Mouse (Mus musculus) intestine, embryonic 15.5 days (tissue): ENCODE results near the gene Acsm5. TPM values are rescaled to one million over a fixed set of nuclear protein-coding genes. Genes with fewer than 3 reads are reported as not detected.
A peak's percentile ranks its signal among the peaks of the same experiment; 100 is the strongest.

Source experiments
- ATAC-seq: fragments of 200-750 bp; cut with Nextera tagmentation; 2 replicates; pipeline ENCODE4 v1.8.0; 2017; ENCODE audit warnings: moderate TSS enrichment, moderate library complexity
- H3K27ac ChIP-seq: fragments of 300-500 bp; sonication (generic); 2 replicates; pipeline ENCODE4 v1.5.1; 2015; ENCODE audit warnings: mild to moderate bottlenecking, inconsistent platforms
- H3K27me3 ChIP-seq: fragments of 300-500 bp; sonication (generic); replicated peaks from 2 replicates; pipeline ENCODE4 v1.6.1; 2015; ENCODE audit warnings: inconsistent platforms
- H3K36me3 ChIP-seq: fragments of 300-500 bp; sonication (generic); 2 replicates; pipeline ENCODE4 v1.6.1; 2015; ENCODE audit warnings: inconsistent platforms
- H3K4me1 ChIP-seq: fragments of 300-500 bp; sonication (generic); replicated peaks from 2 replicates; pipeline ENCODE4 v1.6.1; 2015; ENCODE audit warnings: inconsistent platforms
- H3K4me2 ChIP-seq: fragments of 300-500 bp; sonication (generic); replicated peaks from 2 replicates; pipeline ENCODE4 v1.6.1; 2015; ENCODE audit warnings: mild to moderate bottlenecking, inconsistent platforms
- H3K4me3 ChIP-seq: fragments of 300-500 bp; sonication (generic); replicated peaks from 2 replicates; pipeline ENCODE4 v1.5.1; 2015; ENCODE audit warnings: inconsistent platforms
- H3K9ac ChIP-seq: fragments of 300-500 bp; sonication (generic); 2 replicates; pipeline ENCODE4 v1.6.1; 2015; ENCODE audit warnings: inconsistent platforms
- H3K9me3 ChIP-seq: fragments of 300-500 bp; sonication (generic); 2 replicates; pipeline ENCODE4 v1.6.1; 2016; ENCODE audit warnings: inconsistent platforms
- WGBS: fragments of 180-500 bp; shearing (Covaris S2); methylation state at CpG from one replicate; pipeline ENCODE4 v1.1.7; 2015; 5-methylcytosine and 5-hydroxymethylcytosine counted together
- polyA plus RNA-seq: library from polyadenylated mRNA; unstranded; fragments of >200 nt; fragmentation: Nextera tagmentation; extraction: Ambion mirVana; gene quantifications from 2 replicates; pipeline ENCODE4 v1.2.1, GENCODE M21; 2015

The Acsm5 gene
- polyA plus RNA-seq, result not detected in 2 replicates

DNA sequence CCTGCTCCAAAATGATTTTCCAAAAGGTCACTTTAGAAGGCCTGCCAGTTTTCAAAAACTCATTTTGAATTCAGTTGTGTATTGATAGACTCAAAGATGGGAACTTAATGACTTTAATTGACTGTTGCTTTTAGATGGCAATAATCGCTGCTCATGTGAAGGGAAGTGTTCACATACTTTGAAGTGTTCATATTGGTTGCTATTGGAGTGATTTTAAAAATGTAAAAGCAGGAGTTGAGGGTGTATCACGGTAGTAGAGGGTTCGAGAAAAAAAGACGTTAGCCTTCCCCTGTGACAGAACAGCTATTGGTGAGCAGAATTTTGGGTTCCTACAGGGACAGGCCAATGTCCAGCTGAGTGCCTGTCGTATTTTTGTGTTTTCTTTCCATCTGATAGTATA lies at the start of gene Acsm5:
Gene Acsm5 (plus strand): TSS at position 301 of the 400 bp plus-strand sequence.
- Histone ChIP-seq H3K36me3 (no peaks in the 10 kb centered on the region), H3K9ac (no peak within 1 kb of the TSS), H3K9me3 (no peaks in the 10 kb centered on the region), H3K27ac (no peak within 1 kb of the TSS), H3K4me1 (no peaks in the 10 kb centered on the region), H3K4me2 (no peak within 1 kb of the TSS), H3K4me3 (no peak within 1 kb of the TSS), H3K27me3 (no peaks in the 10 kb centered on the region)
- no peak for ATAC-seq
- 72% methylated on average over 5 of the region's 5 CpGs for WGBS

DNA sequence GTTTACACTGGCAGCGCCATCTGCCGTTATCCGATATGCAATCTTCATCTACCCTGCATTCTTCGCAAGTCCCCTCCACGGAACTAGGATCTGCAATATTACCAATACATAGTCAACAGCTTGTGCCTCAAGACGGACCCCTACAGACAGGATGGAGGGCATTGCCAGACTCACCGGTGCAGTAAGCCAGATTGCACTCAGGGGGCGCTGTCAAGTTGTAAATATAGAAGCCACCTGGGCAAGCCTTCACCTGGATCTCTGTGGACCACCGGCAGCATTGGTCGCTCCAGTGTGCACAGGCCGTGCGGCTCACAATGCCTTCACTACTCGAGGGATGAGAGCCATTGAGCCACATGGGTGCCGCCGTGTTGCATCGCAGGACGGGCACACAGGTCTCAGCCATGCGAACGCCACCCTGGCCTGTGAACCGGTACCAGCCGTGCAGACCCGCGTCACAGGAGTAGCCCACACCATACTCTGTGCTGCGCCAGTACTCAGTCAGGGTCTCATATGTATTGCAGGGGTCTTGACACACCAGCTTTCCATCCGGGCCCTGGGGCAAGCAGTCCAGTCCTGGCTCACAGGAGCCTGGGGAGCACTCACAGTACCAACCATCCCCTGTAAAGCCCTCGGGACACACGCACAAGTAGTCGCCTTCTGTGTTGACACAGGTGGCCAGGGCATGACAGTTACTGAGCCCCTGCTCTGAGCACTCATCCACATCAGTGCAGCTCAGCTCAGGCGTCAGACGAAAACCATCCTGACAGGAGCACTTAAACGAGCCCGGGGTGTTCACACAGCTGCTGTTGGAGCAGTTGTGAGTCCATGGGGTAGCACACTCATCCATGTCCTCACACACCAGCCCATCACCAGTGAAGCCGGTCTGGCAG lies 42.5 kb upstream of the Acsm5 start:
- 68% methylated on average over 33 of the region's 33 CpGs for WGBS
- Histone ChIP-seq H3K9me3 (no peaks in the 10 kb centered on the region), H3K27me3 (no peaks in the 10 kb centered on the region), H3K4me2 (no peak overlapping the region), H3K27ac (no peak overlapping the region), H3K4me3 (no peak overlapping the region), H3K36me3 (no peaks in the 10 kb centered on the region), H3K4me1 (no peaks in the 10 kb centered on the region), H3K9ac (no peak overlapping the region)
- ATAC-seq, result no peak

DNA sequence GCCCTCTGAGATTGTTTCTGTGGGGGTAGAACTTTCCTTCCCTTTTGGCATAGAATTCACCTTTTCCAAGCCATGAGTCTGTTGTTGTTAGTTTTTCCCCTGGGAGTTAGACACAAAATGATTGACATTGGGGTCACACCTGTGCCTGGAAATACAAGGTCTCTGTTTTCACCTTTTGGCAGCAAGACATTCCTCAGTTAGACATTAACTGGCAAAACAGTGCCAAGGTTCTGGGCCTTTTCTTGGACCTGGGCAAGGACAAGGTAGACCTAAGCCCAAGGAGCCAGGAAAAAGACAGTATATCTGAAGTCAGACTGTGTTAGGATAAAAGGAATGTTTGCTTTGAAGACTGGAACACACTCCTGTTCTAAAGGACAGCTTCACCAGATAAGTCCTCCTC lies 40.0 kb upstream of the Acsm5 start, which contains the start of gene Umod:
Gene Umod (minus strand): TSS at position 27 of the 400 bp plus-strand sequence.
- Histone ChIP-seq H3K9me3 (no peaks in the 10 kb centered on the region), H3K4me3 (no peak within 1 kb of the TSS), H3K27me3 (no peaks in the 10 kb centered on the region), H3K9ac (no peak within 1 kb of the TSS), H3K4me1 (no peaks in the 10 kb centered on the region), H3K27ac (no peak within 1 kb of the TSS), H3K36me3 (no peaks in the 10 kb centered on the region), H3K4me2 (no peak within 1 kb of the TSS)
- no peak for ATAC-seq

DNA sequence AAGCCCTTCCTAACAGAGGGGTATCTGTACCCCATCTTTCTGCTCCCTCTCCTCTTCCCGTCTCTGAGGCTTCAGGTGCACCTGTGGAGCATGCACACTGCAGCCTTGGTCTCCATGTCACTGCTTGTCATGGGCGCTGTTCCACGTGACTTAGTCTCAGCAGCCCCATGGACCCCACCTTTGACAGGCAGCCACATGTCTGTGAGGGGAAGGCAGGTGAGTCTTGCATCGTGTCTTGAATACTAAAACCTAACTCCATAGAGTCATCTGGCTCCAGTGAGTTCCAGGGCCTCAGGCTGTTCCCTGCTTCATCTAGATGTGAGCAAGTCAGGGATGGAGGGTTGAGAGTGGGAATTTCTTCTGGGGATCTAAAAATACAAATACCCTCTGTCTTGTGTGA lies 35.1 kb upstream of the Acsm5 start:
- no peak overlapping the region for H3K4me3 ChIP-seq
- H3K4me1 ChIP-seq, result no peaks in the 10 kb centered on the region
- no peak overlapping the region for H3K27ac ChIP-seq
- 90% methylated on average over 4 of the region's 4 CpGs for WGBS
- H3K4me2 ChIP-seq, result no peak overlapping the region
- H3K27me3 ChIP-seq, result no peaks in the 10 kb centered on the region
- no peak overlapping the region for H3K9ac ChIP-seq
- no peaks in the 10 kb centered on the region for H3K9me3 ChIP-seq
- H3K36me3 ChIP-seq, result no peaks in the 10 kb centered on the region
- ATAC-seq, result no peak

DNA sequence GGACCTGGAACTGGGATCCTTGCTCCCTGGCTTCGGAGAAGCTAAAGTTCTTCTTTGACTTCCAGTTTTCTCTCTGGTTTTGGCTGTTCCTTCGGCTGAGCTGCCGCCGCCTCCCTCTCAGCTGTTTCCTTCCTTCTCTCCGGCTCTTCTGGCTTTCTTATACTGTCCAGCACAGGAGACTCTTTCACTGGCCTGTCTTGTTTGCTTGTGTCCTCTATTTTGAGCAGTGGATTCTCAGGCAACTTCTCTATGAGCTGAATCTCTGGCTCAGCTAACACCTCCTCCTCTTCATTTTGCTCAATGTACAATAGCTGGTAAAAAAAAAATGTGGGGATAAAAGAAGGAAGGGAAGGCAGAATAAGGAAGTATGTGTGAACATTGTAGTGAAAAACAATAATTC lies 32.6 kb upstream of the Acsm5 start:
- no peak for ATAC-seq
- Histone ChIP-seq H3K4me1 (no peaks in the 10 kb centered on the region), H3K9me3 (no peaks in the 10 kb centered on the region), H3K27me3 (no peaks in the 10 kb centered on the region), H3K36me3 (no peaks in the 10 kb centered on the region), H3K9ac (no peak overlapping the region), H3K4me3 (no peak overlapping the region), H3K4me2 (no peak overlapping the region), H3K27ac (no peak overlapping the region)
- WGBS, result 88% methylated on average over 5 of the region's 5 CpGs

DNA sequence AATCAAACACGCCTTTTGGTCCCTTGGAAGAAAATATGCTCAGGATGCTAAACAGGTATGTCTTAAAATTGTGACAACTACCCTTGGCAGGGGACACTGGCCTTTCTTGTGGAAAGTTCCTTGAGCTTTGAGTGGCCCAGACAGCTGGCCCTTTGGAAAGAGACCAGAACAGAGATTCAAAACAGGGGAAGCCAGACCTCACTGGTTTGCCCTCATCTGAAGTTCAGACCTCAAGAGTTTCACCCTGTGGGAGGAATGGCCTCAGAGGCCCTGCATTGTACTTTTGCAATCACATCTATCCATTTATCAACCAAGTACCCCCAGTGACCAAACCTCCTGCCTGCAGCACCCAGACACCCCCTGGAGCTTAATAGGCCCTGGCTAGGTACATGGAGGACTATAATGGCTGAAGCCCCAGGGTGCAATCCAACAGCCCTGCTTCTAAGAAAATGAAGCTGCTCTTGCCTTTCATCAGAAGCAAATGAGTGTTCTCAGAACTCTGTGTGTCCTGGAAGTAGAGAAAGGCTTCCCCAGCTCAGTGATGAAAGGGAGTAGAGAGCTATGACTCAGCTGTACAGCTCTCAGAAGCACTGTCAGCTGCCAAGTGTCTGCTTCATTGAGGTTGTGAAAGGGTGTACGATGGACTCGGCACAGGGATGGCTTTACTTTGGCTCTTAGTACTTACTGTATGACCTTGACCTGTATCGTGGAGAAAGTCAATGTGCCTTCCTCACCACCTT lies 29.1 kb upstream of the Acsm5 start:
- Histone ChIP-seq H3K4me2 (no peak overlapping the region), H3K27me3 (no peaks in the 10 kb centered on the region), H3K4me3 (no peak overlapping the region), H3K36me3 (no peaks in the 10 kb centered on the region), H3K9me3 (no peaks in the 10 kb centered on the region), H3K4me1 (no peaks in the 10 kb centered on the region), H3K9ac (no peak overlapping the region), H3K27ac (no peak overlapping the region)
- ATAC-seq, result no peak
- 86% methylated on average over 4 of the region's 4 CpGs for WGBS

DNA sequence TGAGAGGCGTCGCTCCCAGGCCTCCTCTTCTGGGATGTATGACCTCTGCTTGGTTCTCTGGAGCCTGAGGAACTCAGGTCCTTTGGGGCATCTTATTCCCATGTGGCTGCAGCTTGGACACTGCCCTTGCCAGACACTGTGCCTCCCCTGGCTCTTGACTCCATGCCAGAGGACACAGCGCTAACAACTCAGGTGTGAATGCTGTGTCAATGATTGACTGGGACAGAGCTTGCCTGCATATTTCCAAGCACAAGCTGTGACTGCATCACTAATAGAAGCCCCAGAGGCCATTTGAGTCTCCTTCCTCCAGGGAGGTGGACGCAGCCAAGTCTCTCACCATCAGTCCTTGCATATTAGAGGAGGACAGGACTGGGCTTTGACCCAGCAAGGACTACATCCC lies 8.1 kb upstream of the Acsm5 start:
- Histone ChIP-seq H3K27ac (no peak overlapping the region), H3K4me1 (no peaks in the 10 kb centered on the region), H3K4me3 (no peak overlapping the region), H3K4me2 (no peak overlapping the region), H3K9me3 (no peaks in the 10 kb centered on the region), H3K36me3 (no peaks in the 10 kb centered on the region), H3K9ac (no peak overlapping the region), H3K27me3 (0 out of 2 replicates have a peak, but pooled peaks cover 4% of the 10 kb centered on the region)
- ATAC-seq, result no peak
- WGBS, result 84% methylated on average over 4 of the region's 4 CpGs

DNA sequence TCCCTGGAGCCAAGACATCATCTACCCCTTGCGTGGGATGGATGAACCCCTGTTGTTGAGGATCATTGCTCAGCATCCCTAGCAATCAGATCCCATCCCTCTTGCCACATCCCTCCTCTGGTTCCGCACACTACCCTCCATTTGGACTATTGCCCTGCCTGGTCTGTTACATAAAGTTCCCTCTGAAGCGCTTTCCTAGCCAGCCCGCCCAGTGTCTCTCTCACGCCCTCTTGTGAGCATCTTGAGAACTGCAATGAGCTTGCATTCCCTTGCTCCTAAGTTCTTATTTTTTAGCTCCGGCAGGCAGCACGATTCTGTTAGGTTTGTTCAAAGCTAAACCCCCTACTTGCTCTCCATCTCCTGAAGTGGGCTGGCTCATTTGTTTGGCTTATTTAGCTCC lies 6.2 kb upstream of the Acsm5 start:
- H3K4me1 ChIP-seq, result no peaks in the 10 kb centered on the region
- no peak overlapping the region for H3K4me3 ChIP-seq
- H3K27ac ChIP-seq, result no peak overlapping the region
- H3K27me3 ChIP-seq, result 0 out of 2 replicates have a peak, but pooled peaks cover 4% of the 10 kb centered on the region
- H3K4me2 ChIP-seq, result no peak overlapping the region
- ATAC-seq, result no peak
- no peak overlapping the region for H3K9ac ChIP-seq
- 30% methylated on average over 7 of the region's 7 CpGs for WGBS
- H3K9me3 ChIP-seq, result no peaks in the 10 kb centered on the region
- H3K36me3 ChIP-seq, result no peaks in the 10 kb centered on the region

DNA sequence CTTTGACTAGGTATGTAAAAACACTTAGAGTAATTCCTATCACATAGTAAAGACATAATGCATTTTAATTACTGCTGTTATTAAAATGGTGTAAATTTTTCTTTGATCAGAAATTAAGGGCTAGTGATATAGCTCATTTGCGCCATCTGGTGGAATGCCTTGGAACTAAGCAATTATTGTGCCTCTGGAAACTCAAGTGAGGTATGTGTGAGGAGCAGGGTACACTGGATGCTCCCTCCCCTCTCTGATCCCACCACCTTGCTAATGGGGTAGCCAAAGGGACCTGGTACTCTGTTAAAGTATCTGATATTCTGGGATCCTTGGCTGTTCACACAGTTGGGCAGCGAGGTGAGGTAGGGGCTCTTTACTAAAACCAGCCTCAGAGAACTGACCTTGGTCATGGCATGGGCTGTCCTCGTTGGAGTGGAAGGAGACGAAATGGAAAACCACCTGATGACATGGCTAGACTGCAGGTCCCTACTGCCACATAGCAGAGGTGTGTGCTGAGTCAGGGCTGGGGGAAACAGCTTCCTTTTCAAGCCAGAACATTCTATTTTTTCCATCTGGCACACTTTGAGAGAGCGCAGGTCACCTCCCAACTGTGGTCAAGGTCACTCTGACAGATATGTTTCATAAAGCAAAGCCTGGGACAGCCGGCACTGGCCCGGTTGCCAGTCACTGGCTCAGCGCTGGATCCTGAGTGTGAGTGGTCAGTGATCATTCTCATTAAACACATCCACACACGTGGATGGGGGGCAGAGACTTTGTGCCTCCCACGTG lies 3.6 kb upstream of the Acsm5 start:
- H3K4me3 ChIP-seq, result no peak overlapping the region
- 0 out of 2 replicates have a peak, but pooled peaks cover 4% of the 10 kb centered on the region for H3K27me3 ChIP-seq
- peak; percentile 46; the same call in 1 of the 2 replicates for ATAC-seq
- no peak overlapping the region for H3K9ac ChIP-seq
- no peaks in the 10 kb centered on the region for H3K36me3 ChIP-seq
- H3K27ac ChIP-seq, result no peak overlapping the region
- no peaks in the 10 kb centered on the region for H3K9me3 ChIP-seq
- no peak overlapping the region for H3K4me2 ChIP-seq
- WGBS, result 64% methylated on average over 10 of the region's 10 CpGs
- no peaks in the 10 kb centered on the region for H3K4me1 ChIP-seq

DNA sequence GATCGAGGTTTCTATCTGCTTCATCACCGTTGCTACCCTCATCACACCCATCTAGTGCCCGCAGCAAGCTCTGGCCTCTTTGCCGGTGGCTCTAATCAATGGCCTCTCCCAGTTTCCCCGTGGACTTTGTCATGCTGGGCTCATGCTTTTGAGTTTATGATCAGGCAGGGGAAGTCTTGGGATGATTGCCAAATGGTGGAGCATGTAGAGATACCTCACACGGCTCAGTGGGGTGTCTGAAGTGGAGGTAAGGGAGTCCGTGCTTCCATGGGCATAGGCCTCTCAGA lies 3.0 kb upstream of the Acsm5 start:
- Histone ChIP-seq H3K36me3 (no peaks in the 10 kb centered on the region), H3K9me3 (no peaks in the 10 kb centered on the region), H3K27me3 (0 out of 2 replicates have a peak, but pooled peaks cover 4% of the 10 kb centered on the region), H3K9ac (no peak overlapping the region), H3K4me2 (no peak overlapping the region), H3K27ac (no peak overlapping the region), H3K4me1 (no peaks in the 10 kb centered on the region), H3K4me3 (no peak overlapping the region)
- 65% methylated on average over 7 of the region's 7 CpGs for WGBS
- peak; percentile 85 for ATAC-seq

DNA sequence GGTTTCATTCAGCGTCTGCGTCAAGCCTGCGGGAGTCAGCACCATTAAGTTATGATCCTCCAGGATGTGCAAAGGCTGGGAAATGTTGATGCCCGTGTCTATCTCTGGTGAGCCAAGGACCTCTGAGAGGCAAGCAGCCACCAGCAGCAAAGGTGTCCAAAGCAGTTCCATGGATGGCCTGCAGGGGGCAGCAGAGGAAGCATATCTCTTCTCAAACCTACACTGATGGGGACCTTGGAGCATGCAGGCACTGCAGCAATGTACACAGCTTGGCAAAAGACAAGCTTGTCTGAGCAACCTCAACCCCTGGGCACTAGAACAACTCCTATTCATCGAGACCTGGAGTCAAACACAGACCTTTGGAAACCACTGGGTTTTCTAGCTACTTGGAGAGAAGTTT lies 391 bp downstream of the Acsm5 start:
- Histone ChIP-seq H3K4me1 (no peaks in the 10 kb centered on the region), H3K27ac (no peak overlapping the region), H3K27me3 (no peaks in the 10 kb centered on the region), H3K36me3 (no peaks in the 10 kb centered on the region), H3K9ac (no peak overlapping the region), H3K4me3 (no peak overlapping the region), H3K4me2 (no peak overlapping the region), H3K9me3 (no peaks in the 10 kb centered on the region)
- WGBS, result 42% methylated on average over 5 of the region's 5 CpGs
- ATAC-seq, result peak; percentile 47; the same call in 1 of the 2 replicates

DNA sequence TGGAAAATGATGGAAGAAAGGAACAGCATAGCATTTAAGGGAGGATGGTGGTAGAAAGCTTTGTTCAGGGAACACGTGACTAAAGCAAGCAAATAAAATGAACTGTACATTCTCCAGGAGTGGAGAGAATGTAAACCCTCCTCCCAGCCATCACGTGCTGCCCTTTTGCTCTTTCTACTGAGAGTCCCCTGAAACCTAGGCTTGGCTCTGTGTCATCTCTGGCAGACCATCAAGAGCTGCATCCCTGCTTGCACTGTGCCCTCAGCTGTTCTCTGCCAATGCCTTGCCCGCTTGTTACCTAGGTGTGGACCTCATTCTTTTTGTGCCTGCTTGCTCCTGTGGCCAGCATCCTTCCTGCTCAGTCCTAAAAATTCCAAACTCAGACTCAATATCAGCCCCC lies 2.6 kb downstream of the Acsm5 start:
- H3K27me3 ChIP-seq, result no peaks in the 10 kb centered on the region
- ATAC-seq, result no peak
- no peak overlapping the region for H3K4me2 ChIP-seq
- no peak overlapping the region for H3K4me3 ChIP-seq
- no peaks in the 10 kb centered on the region for H3K9me3 ChIP-seq
- 79% methylated on average over 3 of the region's 3 CpGs for WGBS
- H3K4me1 ChIP-seq, result 0 out of 2 replicates have a peak, but pooled peaks cover 3% of the 10 kb centered on the region
- no peak overlapping the region for H3K9ac ChIP-seq
- H3K36me3 ChIP-seq, result no peaks in the 10 kb centered on the region
- no peak overlapping the region for H3K27ac ChIP-seq
